Mouse (Mus musculus) gastrocnemius, postnatal 4 days (tissue): Measurements from ENCODE around the gene Sprr2k. TPM values are rescaled to one million over a fixed set of nuclear protein-coding genes. Genes with fewer than 3 reads are reported as not detected.
"Not testable (repeated sequence)": the region's sequence is repeated elsewhere in the genome, so short reads cannot be mapped to it uniquely, and the experiment has no call there.

Source experiments
- DNase-seq, 2 experiments: peaks; one replicate each; pipeline ENCODE4 v3.0.0; 2021 to 2022; ENCODE audit warnings: low spot score in 2 of 2, mixed read lengths in 2 of 2
- long read RNA-seq, 2 experiments: library from polyadenylated mRNA; stranded (forward); transcript quantifications; one replicate each; pipeline ENCODE4 v2.0.0; 2021
- total RNA-seq, 2 experiments: library from RNA; stranded (reverse); gene quantifications; 2 replicates each; pipeline ENCODE4 v1.2.3; 2021

Sprr2k gene
- total RNA-seq, result not detected
- long read RNA-seq, experiment 1, result 0 reads
- long read RNA-seq, experiment 2, result 0 reads

DNA sequence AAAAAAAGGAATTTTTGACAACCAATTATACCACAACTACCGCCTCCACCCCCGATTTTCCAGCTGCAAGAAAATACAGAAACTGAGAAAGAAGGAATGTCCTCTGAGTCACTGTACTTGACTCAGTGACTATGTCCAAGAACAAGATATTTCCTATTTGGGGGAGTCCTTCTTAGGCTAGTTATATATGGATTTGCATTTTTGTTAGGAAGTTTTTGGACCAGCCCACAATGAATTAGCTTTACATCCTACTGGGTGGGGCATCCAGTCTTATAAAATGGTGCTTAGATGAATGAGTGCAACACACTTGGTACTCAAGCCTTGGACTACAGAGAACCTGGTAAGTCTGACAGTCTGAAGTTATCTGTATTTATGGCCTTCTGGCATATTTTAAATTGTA lies at the start of gene Sprr2k:
Gene Sprr2k (plus strand): TSS at position 301 of the 400 bp plus-strand sequence.
- DNase-seq, result no peak

DNA sequence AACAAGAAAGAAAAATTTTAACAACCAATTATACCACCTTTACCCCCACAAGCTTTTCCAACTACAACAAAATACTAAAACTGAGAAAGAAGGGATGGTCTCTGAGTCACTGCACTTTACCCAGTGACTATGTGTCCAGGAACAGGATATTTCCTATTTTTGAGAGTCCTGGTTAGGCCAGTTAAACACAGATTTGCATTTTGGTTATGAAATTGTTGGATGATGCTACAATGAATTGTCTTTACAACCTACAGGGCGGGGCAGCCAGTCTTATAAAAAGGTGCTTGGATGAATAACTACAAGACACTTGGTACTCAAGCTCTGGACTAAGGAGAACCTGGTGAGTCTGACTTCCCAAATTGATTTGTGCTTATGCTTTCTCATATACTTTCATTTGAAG lies 47.0 kb upstream of the Sprr2k start, which contains the start of gene Sprr2h:
Gene Sprr2h (plus strand): TSS at position 301 of the 400 bp plus-strand sequence.
- no peak for DNase-seq

DNA sequence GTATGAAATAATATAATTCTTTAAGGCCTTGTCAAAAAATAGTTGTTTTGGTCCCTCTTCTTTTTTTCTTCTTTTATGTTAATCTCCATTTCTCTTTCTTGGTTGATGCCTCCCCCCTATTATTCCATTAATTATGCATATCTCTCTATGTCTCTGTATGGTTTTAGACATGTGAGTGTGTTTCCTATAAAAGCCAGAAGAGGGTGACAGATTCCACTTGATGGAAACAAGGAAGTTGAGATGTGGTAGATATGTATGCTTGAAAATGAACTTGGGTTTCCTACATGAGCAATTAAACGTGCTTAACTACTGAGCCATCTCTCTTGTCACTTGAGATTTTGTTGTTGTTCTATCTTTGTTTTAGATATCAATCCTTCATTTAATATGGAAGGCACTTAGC lies 38.1 kb upstream of the Sprr2k start:
- no peak for DNase-seq

DNA sequence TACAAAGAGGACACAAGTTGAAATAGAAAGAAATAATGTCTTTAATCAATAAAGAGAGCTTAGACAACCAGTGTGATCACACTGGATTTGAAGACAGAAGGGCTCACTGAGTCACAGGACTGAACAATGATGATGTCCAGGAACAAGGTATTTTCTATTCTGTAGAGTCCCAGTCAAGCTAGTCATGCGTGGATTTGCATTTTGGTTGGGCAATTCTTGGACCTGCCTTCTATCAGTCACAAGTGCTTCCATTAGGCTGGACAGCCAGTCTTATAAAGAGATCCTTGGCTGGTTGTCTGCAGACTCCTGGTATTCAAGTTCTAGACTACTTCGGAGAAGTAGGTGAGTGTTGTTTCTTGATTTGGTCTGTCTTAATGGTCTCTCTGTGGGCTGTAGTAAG lies 24.7 kb upstream of the Sprr2k start, which contains the start of gene Sprr2i:
Gene Sprr2i (plus strand): TSS at position 301 of the 400 bp plus-strand sequence.
- DNase-seq, result no peak

DNA sequence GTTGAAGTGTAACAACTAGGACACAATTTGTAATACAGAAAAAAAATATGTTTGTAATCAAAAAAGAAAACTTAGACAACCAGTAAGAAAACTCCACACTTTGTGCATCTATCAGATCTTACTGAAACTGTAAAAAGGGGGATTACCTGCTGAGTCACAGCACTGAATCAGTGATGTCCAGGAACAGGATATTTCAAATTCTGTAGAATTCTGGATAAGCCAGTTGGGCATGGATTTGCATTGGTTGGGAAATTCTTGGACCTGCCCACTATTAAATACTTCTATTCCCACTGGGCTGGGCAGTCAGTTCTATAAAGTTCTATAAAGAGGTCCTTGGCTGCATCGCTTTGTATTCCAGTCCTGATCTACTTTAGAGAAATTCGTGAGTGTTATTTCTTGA lies 14.6 kb upstream of the Sprr2k start, which contains the start of gene Sprr2j-ps:
Gene Sprr2j-ps (plus strand): TSS at position 301 of the 400 bp plus-strand sequence.
- DNase-seq, result no peak

DNA sequence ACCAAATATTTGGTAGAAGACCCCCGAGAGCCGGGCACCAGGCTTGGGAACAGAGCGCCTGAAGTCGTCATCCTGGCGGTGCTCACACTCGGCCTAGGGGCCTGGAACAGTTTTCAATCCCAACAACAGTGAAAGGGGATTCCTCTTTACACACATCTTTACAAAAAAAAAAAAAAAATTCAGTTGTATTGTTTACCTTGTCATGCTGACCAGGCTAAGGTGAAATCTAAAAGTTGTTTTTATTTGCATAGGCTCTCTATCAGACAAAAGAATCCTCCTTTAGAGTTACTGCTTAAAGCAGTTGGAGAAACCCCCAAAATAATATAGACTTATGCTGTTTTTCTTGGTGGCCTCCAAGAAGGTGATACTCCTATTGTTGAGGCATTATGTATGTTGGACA lies 3.1 kb upstream of the Sprr2k start, which contains the start of gene Gm9774:
Gene Gm9774 (minus strand): TSS at position 101 of the 400 bp plus-strand sequence.
- no peak for DNase-seq

DNA sequence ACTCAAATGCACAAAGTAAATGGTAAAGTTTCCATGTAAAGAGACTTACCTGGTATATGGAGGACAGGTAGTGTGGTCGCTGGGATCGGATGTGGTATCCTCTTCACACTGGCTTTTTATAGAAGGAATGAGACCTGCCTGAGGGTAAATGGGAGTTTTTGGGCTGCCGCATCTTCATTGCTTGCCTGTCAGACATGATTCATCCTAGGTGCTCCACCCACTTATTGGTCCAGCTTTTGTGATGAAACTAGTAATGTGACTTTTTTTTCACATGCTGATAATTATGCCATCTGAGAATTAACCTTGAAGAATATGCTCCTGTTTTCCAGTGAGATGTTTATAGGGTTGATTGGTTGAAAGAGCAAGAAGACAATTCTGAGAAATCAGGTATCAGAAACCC lies 6.3 kb downstream of the Sprr2k start, which contains the start of gene Sprr1b:
Gene Sprr1b (minus strand): TSS at position 101 of the 400 bp plus-strand sequence.
- no peak for DNase-seq

DNA sequence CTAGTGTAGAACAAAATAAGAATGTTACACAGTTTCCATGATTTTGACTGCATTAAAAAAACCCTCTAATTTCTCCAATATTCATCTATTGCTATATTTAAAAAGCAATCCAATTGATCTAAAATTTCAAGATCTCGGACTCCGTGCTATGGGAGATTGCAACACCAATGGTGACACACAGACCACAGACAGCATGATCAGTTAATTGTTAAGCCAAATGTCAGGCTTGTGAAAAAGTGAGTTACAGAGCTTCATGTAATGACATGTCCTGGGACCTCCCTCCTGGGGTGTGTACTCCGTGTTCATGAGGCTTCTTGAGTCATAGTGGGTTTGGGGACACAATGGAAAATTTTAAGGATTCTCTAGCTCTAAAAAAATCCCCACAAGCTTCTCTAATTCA lies 7.8 kb downstream of the Sprr2k start:
- DNase-seq, result no peak

DNA sequence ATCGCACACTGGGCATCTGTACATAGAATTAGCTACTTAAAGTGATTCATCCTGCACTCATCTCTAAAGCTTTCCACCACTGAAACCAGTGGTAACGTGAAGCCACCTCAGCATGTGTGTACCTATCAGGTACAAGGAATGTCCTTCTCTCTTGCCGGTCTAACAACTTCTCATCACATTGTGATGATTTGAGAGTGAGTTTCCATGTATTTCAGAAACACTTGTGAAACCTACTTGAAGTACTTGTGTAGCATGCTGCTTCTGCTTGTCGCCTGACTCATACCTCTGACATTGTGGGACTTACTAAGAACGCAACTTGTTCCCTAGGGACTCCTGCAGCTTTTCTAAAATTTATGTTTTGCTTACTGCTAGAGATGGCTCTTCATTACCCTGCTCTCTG lies 22.8 kb downstream of the Sprr2k start:
- DNase-seq, result no peak

DNA sequence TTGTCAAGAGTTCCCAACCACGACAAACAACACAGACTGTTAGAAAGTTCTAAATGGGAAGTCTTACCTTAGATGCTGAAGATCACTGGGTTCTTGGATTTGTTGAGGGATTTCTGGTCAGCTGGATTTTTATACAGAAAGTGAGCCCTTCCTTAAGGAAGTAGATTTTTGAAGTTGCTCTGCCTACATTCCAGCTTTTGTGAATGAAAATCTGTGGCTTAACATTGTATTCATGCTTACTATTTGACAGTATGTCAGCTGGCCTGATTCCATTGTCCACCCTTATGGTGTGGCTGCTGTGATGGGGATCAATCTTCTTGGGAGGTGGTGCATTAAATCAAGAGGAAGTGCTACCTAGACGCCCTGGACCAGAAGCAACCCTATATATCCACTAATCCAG lies 26.2 kb downstream of the Sprr2k start, which contains the start of gene Sprr3:
Gene Sprr3 (minus strand): TSS at position 101 of the 400 bp plus-strand sequence.
- DNase-seq, result no peak

DNA sequence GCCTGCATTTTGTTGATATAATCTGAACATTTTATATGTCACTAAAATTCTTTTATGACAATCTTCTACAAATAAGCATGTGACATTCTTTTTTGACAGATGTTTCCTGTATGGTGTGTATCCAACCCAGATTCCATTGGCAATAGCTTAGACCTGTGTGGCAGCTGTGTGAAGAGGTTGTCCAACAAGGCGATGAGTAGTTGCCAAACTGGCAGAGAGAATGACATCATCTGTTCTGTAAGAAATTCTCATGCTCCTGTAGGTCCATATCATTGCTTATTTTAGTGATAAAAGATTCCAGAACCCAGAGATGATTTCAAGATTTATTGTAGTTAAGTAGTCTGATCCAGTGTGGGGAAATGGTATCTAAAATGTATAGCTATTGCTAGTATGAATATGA lies 34.2 kb downstream of the Sprr2k start:
- no peak for DNase-seq

DNA sequence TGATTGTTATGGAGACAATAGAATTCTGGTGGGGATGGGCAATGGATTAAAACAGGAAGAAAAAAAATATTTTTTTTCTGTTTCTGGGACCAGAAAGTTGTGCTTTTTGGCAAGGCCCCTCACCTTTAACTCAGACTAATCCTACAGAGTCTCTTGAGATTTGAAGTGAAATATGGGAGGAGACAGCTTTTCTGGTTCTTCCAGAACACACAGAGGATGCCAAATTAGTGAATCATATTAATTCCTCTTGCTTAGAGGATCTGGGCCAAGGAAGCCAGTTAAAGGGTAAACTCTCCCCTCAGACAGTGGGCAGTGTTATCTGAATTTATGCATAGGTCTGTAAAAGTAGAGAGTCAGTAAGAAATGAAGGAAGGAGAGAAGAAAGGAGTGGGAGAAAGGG lies 35.0 kb downstream of the Sprr2k start:
- no peak for DNase-seq

DNA sequence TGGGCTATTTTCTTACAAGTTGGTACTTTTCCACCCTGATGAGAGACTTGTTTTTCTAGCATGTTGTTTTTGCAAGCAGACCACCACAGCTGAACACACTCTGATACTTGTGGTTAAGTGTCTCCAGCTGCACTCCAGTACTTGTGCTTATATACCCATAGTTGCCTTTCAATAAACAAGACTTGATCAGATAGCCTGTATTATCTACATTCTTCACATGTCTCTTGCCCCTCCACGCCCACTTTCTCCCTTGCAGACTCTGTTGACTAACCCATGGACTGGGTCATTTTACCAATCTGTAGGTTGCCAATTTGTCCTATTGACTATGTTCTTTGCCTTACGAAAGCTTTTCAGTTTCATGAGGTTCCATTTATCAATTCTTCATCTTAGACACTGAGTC lies 37.7 kb downstream of the Sprr2k start:
- DNase-seq, result no peak

DNA sequence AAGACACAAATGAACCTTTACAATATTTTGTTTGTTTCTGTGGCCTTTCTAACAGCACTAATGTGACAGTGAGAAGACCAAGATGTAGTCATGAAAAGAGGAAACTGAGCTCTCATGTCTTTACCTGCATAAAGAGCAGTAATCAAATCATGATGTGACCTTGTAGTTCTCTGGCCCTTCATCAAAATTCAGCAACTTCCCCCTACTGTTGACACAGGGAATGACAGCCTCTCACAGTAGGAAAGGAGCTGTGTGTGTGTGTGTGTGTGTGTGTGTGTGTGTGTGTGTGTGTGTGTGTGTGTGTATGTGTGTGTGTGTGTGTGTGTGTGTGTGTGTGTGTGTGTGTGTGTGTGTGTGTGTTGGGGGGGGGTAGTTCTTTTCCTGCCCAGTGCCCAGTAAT lies 48.9 kb downstream of the Sprr2k start:
- DNase-seq, result not testable (repeated sequence)

Other genes starting within 250 kb of the Sprr2k start
- gene Sprr2a1, start 216.8 kb upstream of the Sprr2k start, total RNA-seq, result not detected
- gene Sprr2a2, start 216.7 kb upstream of the Sprr2k start, total RNA-seq, result 1 to 10 TPM in 1 of 2 experiments, not detected in 1; 1.6 TPM
- not detected for gene Sprr2a3, start 147.2 kb upstream of the Sprr2k start, total RNA-seq
- not detected for gene Sprr2b, start 116.0 kb upstream of the Sprr2k start, total RNA-seq
- not detected for gene Sprr2d, start 93.4 kb upstream of the Sprr2k start, total RNA-seq
- not detected for gene Sprr2e, start 80.4 kb upstream of the Sprr2k start, total RNA-seq
- not detected for gene Sprr2f, start 67.4 kb upstream of the Sprr2k start, total RNA-seq
- not detected for gene Sprr2h, start 46.9 kb upstream of the Sprr2k start, total RNA-seq
- not detected for gene Sprr2i, start 24.6 kb upstream of the Sprr2k start, total RNA-seq
- gene Sprr2j-ps, start 14.5 kb upstream of the Sprr2k start, total RNA-seq, result not detected
- 1 to 10 TPM; 3.7 to 4.1 TPM for gene Gm9774, start 3.2 kb upstream of the Sprr2k start, total RNA-seq
- gene Sprr1b, start 6.2 kb downstream of the Sprr2k start, total RNA-seq, result not detected
- gene Sprr3, start 26.1 kb downstream of the Sprr2k start, total RNA-seq, result not detected
- not detected for gene Sprr1a, start 53.3 kb downstream of the Sprr2k start, total RNA-seq
- gene Sprr4, start 67.9 kb downstream of the Sprr2k start, total RNA-seq, result not detected
- gene 2310046K23Rik, start 101.9 kb downstream of the Sprr2k start, total RNA-seq, result not detected
- gene Ivl, start 141.2 kb downstream of the Sprr2k start, total RNA-seq, result not detected
- not detected for gene Smcp, start 156.4 kb downstream of the Sprr2k start, total RNA-seq
- not detected for gene 2210017I01Rik, start 174.9 kb downstream of the Sprr2k start, total RNA-seq
- gene Lce6a, start 189.1 kb downstream of the Sprr2k start, total RNA-seq, result not detected
- not detected for gene Lce1a1, start 215.7 kb downstream of the Sprr2k start, total RNA-seq
- not detected for gene Lce1b, start 224.3 kb downstream of the Sprr2k start, total RNA-seq
- gene Lce1a2, start 237.7 kb downstream of the Sprr2k start, total RNA-seq, result not detected
- under 1 TPM in 1 of 2 experiments, not detected in 1; 0.39 TPM for gene Lce1c, start 246.7 kb downstream of the Sprr2k start, total RNA-seq